Mouse (Mus musculus): Measurements from ENCODE around the gene Prps1. TPM values are rescaled to one million over a fixed set of nuclear protein-coding genes. Genes with fewer than 3 reads are reported as not detected.
"Not testable (repeated sequence)": the region's sequence is repeated elsewhere in the genome, so short reads cannot be mapped to it uniquely, and the experiment has no call there.

The Prps1 gene
- polyA plus RNA-seq, 1 experiment from 2014 or later = 42.7 TPM

DNA sequence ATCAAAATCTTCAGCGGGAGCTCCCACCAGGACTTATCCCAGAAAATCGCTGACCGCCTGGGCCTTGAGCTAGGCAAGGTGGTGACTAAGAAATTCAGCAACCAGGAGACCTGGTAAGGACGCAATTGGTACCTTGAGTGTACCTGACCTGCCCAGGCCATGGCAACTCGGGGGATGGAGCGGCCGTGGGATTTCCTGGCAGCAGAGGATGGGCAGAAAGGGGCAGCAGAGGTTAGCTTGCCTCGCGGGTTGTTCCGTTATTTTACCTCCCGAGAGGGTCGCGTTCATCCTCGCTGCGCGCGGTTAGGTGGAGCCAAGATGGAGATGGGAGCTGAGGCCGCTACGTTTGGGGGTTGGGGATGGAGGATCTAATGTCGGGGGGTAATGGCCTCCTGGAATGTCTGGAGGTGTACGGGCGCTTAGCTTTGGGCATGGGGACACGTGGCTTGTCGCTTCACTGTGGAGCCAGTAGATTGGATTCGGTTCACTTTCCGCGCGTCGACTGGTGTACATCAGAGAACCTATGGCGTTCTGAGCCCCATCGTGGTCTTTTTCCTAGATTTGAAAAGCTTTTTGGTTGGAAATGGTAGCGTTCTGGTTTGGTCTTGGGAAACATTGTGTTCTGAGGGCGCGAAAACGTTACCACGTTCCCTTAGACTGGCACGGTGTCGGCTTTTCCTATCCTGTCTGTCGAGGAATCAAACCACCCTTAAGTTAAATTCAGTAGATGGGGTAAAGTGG is 508 bp downstream of the Prps1 start:
- H3K9me3 ChIP-seq (replicated peaks) = no peaks in the 10 kb centered on the region
- 22% methylated on average over 39 of the region's 39 CpGs for WGBS
- H3K4me3 ChIP-seq (replicated peaks) = peak overlapping the region; percentile 56
- ATAC-seq (ENCODE audit: insufficient number of reproducible peaks, low FRiP score, low TSS enrichment, low read depth) = peak; percentile 47; the same call in 1 of the 2 replicates
- no peak overlapping the region for H3K27ac ChIP-seq (replicated peaks)
- H3K4me1 ChIP-seq = no peaks in the 10 kb centered on the region
- no peaks in the 10 kb centered on the region for H3K36me3 ChIP-seq
- 0 out of 2 replicates have a peak overlapping the region, but pooled peaks have one; percentile 6 for H3K9ac ChIP-seq
- peak overlapping the region; percentile 52 for H3K4me2 ChIP-seq (replicated peaks)
- H3K27me3 ChIP-seq = no peaks in the 10 kb centered on the region

DNA sequence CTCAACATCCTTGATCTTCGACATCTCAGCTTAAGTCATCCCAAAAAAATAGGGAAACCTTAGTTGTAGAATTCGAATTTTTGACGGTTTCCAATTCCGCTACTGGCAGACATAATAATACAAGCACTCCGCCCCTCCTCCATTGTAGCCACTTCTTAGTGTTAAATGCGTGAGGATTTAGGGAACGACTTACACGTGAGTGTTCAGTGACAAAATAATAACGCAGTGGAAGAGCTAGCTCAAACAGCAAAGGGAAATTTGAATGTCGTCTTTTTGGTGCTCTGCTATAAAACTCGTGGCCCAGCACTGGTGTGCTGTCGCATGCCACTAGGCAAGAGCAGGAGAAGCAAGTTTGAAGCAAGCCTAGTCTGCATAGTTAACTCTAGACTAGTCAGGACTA is 1.1 kb downstream of the Prps1 start:
- 17% methylated on average over 12 of the region's 12 CpGs for WGBS
- H3K4me2 ChIP-seq (replicated peaks) = peak overlapping the region; percentile 52
- no peaks in the 10 kb centered on the region for H3K4me1 ChIP-seq
- peak overlapping the region; percentile 56 for H3K4me3 ChIP-seq (replicated peaks)
- H3K27ac ChIP-seq (replicated peaks) = no peak overlapping the region
- H3K36me3 ChIP-seq = no peaks in the 10 kb centered on the region
- H3K9ac ChIP-seq = no peak overlapping the region
- H3K9me3 ChIP-seq (replicated peaks) = no peaks in the 10 kb centered on the region
- H3K27me3 ChIP-seq = no peaks in the 10 kb centered on the region
- ATAC-seq (ENCODE audit: insufficient number of reproducible peaks, low FRiP score, low TSS enrichment, low read depth) = no peak

DNA sequence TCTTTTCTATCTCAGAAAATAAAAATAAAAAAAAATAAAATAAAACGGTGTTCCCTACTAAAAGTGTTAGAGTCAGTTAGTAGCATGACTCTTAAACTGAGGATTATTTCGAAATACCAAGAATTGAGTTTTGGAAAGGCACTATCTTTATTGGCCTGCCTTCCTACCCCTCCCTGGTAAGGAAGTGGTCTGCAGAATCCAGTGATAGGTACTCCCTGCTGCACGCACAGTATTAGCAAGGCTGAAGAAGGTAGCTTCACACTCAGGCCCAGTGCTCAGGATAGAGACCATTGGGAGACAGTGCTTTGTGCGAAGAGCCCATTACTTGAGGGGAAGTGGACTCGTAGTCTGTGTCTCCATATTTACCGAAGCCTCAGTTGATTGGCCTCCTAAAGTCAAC is 21.8 kb downstream of the Prps1 start:
- H3K4me1 ChIP-seq = no peaks in the 10 kb centered on the region
- 93% methylated on average over 6 of the region's 6 CpGs for WGBS
- ATAC-seq (ENCODE audit: insufficient number of reproducible peaks, low FRiP score, low TSS enrichment, low read depth) = no peak
- H3K36me3 ChIP-seq = no peaks in the 10 kb centered on the region
- H3K4me3 ChIP-seq (replicated peaks) = no peak overlapping the region
- H3K4me2 ChIP-seq (replicated peaks) = no peak overlapping the region
- no peaks in the 10 kb centered on the region for H3K9me3 ChIP-seq (replicated peaks)
- no peak overlapping the region for H3K27ac ChIP-seq (replicated peaks)
- H3K27me3 ChIP-seq = no peaks in the 10 kb centered on the region
- H3K9ac ChIP-seq = no peak overlapping the region

DNA sequence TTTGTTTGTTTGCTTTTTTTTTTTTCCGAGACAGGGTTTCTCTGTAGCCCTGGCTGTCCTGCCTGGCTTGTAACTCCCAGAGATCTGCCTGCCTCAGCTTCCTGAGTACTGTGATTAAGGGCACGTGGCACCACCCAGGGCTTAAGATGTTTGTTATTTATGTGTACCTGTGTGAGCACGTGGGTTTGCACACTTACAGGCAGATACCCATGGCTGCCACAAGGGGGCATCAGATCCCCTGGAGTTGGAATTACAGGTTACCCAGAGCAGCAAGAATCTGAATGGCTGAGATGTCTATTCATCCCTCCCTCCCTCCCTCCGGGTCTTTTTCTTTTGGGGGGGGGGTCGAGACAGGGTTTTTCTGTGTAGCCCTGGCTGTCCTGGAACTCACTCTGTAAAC is 22.8 kb downstream of the Prps1 start:
- H3K4me1 ChIP-seq = no peaks in the 10 kb centered on the region
- H3K36me3 ChIP-seq = no peaks in the 10 kb centered on the region
- no peaks in the 10 kb centered on the region for H3K9me3 ChIP-seq (replicated peaks)
- 61% methylated on average over 5 of the region's 5 CpGs for WGBS
- no peak overlapping the region for H3K9ac ChIP-seq
- H3K4me3 ChIP-seq (replicated peaks) = no peak overlapping the region
- H3K27me3 ChIP-seq = no peaks in the 10 kb centered on the region
- no peak for ATAC-seq (ENCODE audit: insufficient number of reproducible peaks, low FRiP score, low TSS enrichment, low read depth)
- no peak overlapping the region for H3K4me2 ChIP-seq (replicated peaks)
- H3K27ac ChIP-seq (replicated peaks) = no peak overlapping the region

DNA sequence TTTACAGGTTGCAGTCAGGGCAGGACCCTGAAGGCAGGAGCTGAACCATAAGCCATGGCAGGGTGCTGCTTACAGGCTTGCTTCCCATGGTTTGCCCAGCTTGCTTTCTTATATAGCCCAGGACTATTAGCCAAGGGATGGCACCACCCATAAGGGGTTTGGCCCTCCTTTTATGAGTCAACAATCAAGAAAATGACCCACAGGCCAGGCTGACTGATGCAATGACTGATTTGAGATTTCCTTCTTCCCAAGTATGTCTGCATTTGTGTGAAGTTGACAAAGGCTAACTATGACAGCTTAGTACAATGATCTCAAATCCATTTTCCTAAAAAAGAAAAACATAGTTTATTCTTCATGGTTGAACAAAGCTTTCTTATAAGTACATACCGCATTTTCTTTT is 32.8 kb downstream of the Prps1 start:
- 88% methylated on average over 1 of the region's 1 CpGs for WGBS
- Histone ChIP-seq H3K9me3 (replicated peaks) (no peaks in the 10 kb centered on the region), H3K9ac (no peak overlapping the region), H3K4me1 (no peaks in the 10 kb centered on the region), H3K4me3 (replicated peaks) (no peak overlapping the region), H3K36me3 (no peaks in the 10 kb centered on the region), H3K27ac (replicated peaks) (no peak overlapping the region), H3K4me2 (replicated peaks) (no peak overlapping the region), H3K27me3 (peaks cover 17% of the 10 kb centered on the region)
- no peak for ATAC-seq (ENCODE audit: insufficient number of reproducible peaks, low FRiP score, low TSS enrichment, low read depth)

DNA sequence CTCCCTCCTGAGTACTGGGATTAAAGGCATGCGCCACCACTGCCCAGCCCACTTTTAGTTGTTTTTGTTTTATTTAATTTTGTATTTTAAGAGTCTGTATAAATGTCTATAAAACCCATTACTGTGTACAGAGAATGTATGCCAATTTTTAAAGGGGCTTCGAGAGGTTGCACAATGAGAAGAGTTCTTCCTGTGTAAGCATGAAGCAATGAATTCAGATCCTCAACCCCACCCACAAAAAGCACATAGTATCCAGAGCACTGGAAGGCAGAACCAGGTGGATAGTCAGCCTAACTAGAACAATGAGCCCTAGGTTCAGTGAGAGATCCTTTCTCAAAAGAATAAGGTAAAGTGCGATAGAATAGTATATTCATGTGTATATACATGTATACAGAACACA is 33.8 kb downstream of the Prps1 start:
- no peak overlapping the region for H3K4me3 ChIP-seq (replicated peaks)
- no peak overlapping the region for H3K9ac ChIP-seq
- 78% methylated on average over 3 of the region's 3 CpGs for WGBS
- H3K9me3 ChIP-seq (replicated peaks) = no peaks in the 10 kb centered on the region
- ATAC-seq (ENCODE audit: insufficient number of reproducible peaks, low FRiP score, low TSS enrichment, low read depth) = no peak
- no peaks in the 10 kb centered on the region for H3K4me1 ChIP-seq
- no peak overlapping the region for H3K4me2 ChIP-seq (replicated peaks)
- no peak overlapping the region for H3K27ac ChIP-seq (replicated peaks)
- peaks cover 17% of the 10 kb centered on the region for H3K27me3 ChIP-seq
- H3K36me3 ChIP-seq = no peaks in the 10 kb centered on the region

DNA sequence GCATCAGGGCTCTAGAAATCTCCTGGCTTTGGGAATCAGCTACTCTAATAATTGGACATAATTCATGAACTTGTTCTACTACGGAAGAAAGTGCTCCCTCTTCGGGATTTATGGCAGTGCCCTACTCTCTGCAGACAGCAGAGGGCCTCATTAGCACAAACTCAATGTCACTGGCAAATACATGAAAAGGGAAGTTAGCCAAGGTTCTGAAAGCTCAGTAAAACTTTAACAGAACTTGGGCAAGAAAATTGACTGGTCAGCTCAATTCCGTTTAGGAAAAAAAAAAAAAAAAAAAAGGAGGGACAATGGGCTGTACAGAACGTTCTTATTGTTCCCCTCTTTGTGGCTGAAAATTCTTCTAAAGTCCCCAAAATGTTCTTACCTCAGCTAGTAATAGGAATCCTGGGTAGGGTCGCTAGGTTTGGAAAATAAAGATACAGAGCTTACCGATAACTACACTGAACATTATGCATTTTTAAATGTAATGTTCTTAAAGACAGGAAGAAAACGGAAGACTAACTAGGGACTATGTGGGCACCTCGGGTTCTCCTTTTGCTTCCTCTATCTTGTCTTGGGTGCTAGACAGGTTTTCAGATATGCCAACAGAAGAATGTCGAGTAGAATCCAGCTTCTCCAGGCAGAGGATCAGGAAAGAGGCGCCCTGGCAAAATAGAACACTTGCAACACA is 35.6 kb downstream of the Prps1 start:
- Histone ChIP-seq H3K27ac (replicated peaks) (no peak overlapping the region), H3K4me3 (replicated peaks) (no peak overlapping the region), H3K9ac (no peak overlapping the region), H3K4me2 (replicated peaks) (no peak overlapping the region), H3K9me3 (replicated peaks) (no peaks in the 10 kb centered on the region), H3K36me3 (no peaks in the 10 kb centered on the region), H3K27me3 (peaks cover 17% of the 10 kb centered on the region), H3K4me1 (no peaks in the 10 kb centered on the region)
- 51% methylated on average over 10 of the region's 10 CpGs for WGBS
- no peak for ATAC-seq (ENCODE audit: insufficient number of reproducible peaks, low FRiP score, low TSS enrichment, low read depth)

DNA sequence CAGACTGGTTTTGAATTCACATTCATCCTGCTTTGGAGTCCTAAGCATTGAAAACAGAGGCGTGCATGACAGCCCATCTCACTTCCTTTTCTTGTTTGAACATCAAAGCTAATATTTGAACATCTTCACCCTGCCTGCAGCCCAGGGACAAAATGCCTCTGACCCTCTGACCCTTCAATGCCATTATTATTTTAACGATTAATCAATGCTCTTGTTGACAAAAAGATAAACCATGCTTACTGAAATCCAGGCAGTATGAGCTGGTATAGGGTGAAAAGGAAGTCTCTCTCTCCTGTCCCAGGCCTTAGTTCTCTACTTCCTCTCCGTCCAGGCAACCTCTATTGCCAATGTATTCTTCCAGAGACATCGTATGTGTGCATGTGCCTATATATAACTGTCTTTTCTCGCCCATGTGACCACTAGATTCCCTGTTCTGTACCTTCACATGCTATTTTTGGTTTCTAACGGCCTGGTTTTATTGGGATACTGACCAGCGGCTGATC is 37.2 kb downstream of the Prps1 start:
- no peak for ATAC-seq (ENCODE audit: insufficient number of reproducible peaks, low FRiP score, low TSS enrichment, low read depth)
- WGBS = 64% methylated on average over 7 of the region's 7 CpGs
- no peaks in the 10 kb centered on the region for H3K9me3 ChIP-seq (replicated peaks)
- no peaks in the 10 kb centered on the region for H3K4me1 ChIP-seq
- no peaks in the 10 kb centered on the region for H3K36me3 ChIP-seq
- H3K9ac ChIP-seq = no peak overlapping the region
- H3K4me2 ChIP-seq (replicated peaks) = no peak overlapping the region
- no peak overlapping the region for H3K4me3 ChIP-seq (replicated peaks)
- H3K27ac ChIP-seq (replicated peaks) = no peak overlapping the region
- H3K27me3 ChIP-seq = peaks cover 17% of the 10 kb centered on the region

DNA sequence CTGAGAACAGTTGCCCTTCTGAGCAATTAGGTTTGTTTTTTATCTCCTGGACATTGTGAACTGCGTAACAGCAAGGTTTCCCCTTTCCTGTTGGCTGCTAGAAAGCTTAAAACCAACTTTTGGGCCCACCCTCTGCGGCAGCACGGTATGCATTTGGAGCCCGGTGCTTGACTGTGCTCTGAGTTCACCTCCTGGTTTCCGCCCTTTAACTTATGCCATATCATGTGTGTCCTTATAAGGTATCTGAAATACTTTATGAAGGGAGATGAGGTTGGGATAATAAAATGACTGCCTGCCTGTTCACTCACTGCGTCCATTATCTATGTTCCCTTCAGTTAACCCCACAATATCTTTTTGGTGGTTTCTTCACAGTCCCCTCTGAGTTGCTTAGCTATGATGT is 37.8 kb downstream of the Prps1 start:
- ATAC-seq (ENCODE audit: insufficient number of reproducible peaks, low FRiP score, low TSS enrichment, low read depth) = no peak
- Histone ChIP-seq H3K4me1 (no peaks in the 10 kb centered on the region), H3K4me2 (replicated peaks) (no peak overlapping the region), H3K36me3 (no peaks in the 10 kb centered on the region), H3K27ac (replicated peaks) (no peak overlapping the region), H3K9me3 (replicated peaks) (no peaks in the 10 kb centered on the region), H3K9ac (no peak overlapping the region), H3K4me3 (replicated peaks) (no peak overlapping the region), H3K27me3 (peaks cover 17% of the 10 kb centered on the region)
- WGBS = 89% methylated on average over 6 of the region's 6 CpGs

DNA sequence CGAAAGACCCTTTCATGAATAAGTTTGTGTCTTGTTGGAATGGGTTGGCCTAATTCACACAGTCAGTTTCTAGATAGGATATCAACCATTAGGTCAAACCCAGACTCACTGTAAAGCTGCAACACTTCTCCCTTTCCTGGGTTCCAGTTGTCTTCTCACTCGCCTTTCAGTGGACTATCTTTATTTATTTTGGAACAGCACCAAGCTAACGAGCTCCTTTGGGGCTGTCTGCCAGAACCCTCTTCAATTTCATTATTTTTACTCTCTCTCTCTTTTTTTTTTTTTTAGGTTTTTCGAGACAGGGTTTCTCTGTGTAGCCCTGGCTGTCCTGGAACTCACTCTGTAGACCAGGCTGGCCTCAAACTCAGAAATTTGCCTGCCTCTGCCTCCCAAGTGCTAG is 42.0 kb downstream of the Prps1 start:
- not testable (repeated sequence) for H3K4me3 ChIP-seq (replicated peaks); H3K4me2 ChIP-seq (replicated peaks); H3K4me1 ChIP-seq; H3K27ac ChIP-seq (replicated peaks); H3K27me3 ChIP-seq; H3K9ac ChIP-seq; ATAC-seq (ENCODE audit: insufficient number of reproducible peaks, low FRiP score, low TSS enrichment, low read depth); H3K36me3 ChIP-seq; H3K9me3 ChIP-seq (replicated peaks)
- whole genome bisulfite sequencing = 53% methylated on average over 4 of the region's 4 CpGs

DNA sequence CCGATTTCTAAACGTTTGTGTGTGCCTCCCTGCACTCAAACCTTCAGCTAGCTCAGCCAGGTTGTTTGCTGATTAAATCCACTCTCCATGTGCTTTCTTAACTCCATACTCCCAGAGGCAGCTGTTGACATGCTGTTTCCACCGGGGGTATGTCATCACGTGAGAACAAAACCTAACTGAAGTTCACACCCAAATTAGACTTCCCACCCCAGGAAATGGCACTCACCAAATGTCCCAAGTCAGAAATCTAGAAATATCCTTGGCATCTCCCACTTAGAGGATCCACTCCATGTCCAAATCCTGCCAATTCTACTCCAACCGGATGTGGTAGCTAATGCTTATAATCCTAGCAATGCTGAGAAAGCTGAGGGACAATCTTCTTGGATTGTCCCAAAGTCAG is 43.9 kb downstream of the Prps1 start:
- Histone ChIP-seq H3K27ac (replicated peaks) (no peak overlapping the region), H3K36me3 (no peaks in the 10 kb centered on the region), H3K27me3 (no peaks in the 10 kb centered on the region), H3K4me2 (replicated peaks) (no peak overlapping the region), H3K4me1 (no peaks in the 10 kb centered on the region), H3K9ac (no peak overlapping the region), H3K9me3 (replicated peaks) (no peaks in the 10 kb centered on the region), H3K4me3 (replicated peaks) (no peak overlapping the region)
- no peak for ATAC-seq (ENCODE audit: insufficient number of reproducible peaks, low FRiP score, low TSS enrichment, low read depth)
- WGBS = 70% methylated on average over 5 of the region's 5 CpGs
